ENCODE assay signal across 10 mouse cellular contexts in the genomic region with DNA sequence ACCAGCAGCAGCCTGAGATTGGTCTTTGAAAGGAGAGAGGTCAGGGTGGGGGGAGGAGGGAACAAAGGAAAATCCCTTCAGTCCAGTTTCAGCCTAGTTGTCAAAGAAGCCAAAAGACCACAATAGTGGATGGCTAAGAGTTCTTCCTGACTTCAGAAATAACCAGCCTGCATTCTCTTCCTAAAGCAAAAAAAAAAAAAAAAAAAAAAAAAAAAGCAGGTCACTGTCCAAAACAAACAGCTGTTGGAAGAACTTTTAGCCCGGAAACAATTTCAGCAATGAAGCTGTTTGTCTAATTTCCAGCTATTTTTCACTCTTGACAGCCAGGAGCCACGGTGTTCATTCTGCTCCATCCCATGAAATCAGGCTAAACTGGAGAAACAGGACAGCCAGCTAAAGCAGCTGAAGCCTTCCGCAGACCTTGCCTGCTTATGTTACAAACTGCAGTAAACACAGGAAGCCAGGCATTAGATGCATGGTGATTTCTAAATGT.
DNase-seq lines count a peak whose midpoint lies in the region; ATAC-seq and TF ChIP-seq lines count a peak whose summit lies in the region.
"Had no signal": no experiment of that assay in that cellular context is flagged by ENCODE, and none has a peak within 500 bp of the region (broad histone marks: within the 10 kb centered on the region; RNA-seq: fewer than 3 reads in every experiment).

No protein-coding gene starts in this region.

- peak; percentile 75 for ATAC-seq in lung, embryonic 14.5 days (ENCODE audit: insufficient read depth)
- ATAC-seq in heart, postnatal 0 days (ENCODE audit: insufficient read depth, low read depth) = no peak
- peak; percentile 44; the same call in 1 of the 2 replicates for ATAC-seq in limb, embryonic 11.5 days (ENCODE audit: insufficient number of reproducible peaks, low FRiP score, low TSS enrichment, low read depth)

- H3K9me3 ChIP-seq in lung, embryonic 14.5 days (ENCODE audit: low read depth, low read length) = no peaks in the 10 kb centered on the region
- H3K9me3 ChIP-seq in heart, postnatal 0 days (replicated peaks; ENCODE audit: control insufficient read depth, low read length) = no peaks in the 10 kb centered on the region
- H3K9me3 ChIP-seq in limb, embryonic 11.5 days (ENCODE audit: control insufficient read depth, low read length) = no peaks in the 10 kb centered on the region

- H3K4me3 ChIP-seq in lung, embryonic 14.5 days (ENCODE audit: low read depth, low read length) = no peak overlapping the region
- H3K4me3 ChIP-seq in lung, adult 2 months (replicated peaks; ENCODE audit: extremely low read depth, low read depth, low read length) = no peak overlapping the region
- H3K4me3 ChIP-seq in heart, postnatal 0 days (ENCODE audit: low read depth, low read length) = no peak overlapping the region
- H3K4me3 ChIP-seq in limb, embryonic 11.5 days (ENCODE audit: low read depth, low read length) = no peak overlapping the region

- no peaks in the 10 kb centered on the region for H3K27me3 ChIP-seq in lung, embryonic 14.5 days (ENCODE audit: insufficient read depth, low read length)
- H3K27me3 ChIP-seq in heart, postnatal 0 days (ENCODE audit: control insufficient read depth, insufficient read depth, low read length) = no peaks in the 10 kb centered on the region
- H3K27me3 ChIP-seq in limb, embryonic 11.5 days (ENCODE audit: control insufficient read depth, insufficient read depth, low read length) = no peaks in the 10 kb centered on the region

- no peaks in the 10 kb centered on the region for H3K4me1 ChIP-seq in lung, embryonic 14.5 days (ENCODE audit: insufficient read depth)
- H3K4me1 ChIP-seq in lung, adult 2 months (ENCODE audit: control insufficient read depth, insufficient read depth, low read length) = no peaks in the 10 kb centered on the region; the same call in 1 of the 2 replicates
- H3K4me1 ChIP-seq in heart, postnatal 0 days (ENCODE audit: control insufficient read depth, insufficient read depth) = no peaks in the 10 kb centered on the region
- H3K4me1 ChIP-seq in limb, embryonic 11.5 days (ENCODE audit: control insufficient read depth, insufficient read depth, low read length) = no peaks in the 10 kb centered on the region

- TF ChIP-seq EP300 in heart, postnatal 0 days (IDR thresholded peaks at IDR 0.05; ENCODE audit: low read depth) = peak; percentile 70

- no peak for TF ChIP-seq CTCF in lung, embryonic 14.5 days (IDR thresholded peaks at IDR 0.05; ENCODE audit: low read depth)
- no peak for TF ChIP-seq CTCF in lung, adult 2 months (IDR thresholded peaks at IDR 0.05; ENCODE audit: insufficient read depth, low read length)
- TF ChIP-seq CTCF in heart, postnatal 0 days (IDR thresholded peaks at IDR 0.05; ENCODE audit: low read depth) = no peak

- no peak overlapping the region for H3K9ac ChIP-seq in lung, embryonic 14.5 days
- no peak overlapping the region for H3K9ac ChIP-seq in heart, postnatal 0 days (replicated peaks; ENCODE audit: low read depth, low read length)
- H3K9ac ChIP-seq in limb, embryonic 11.5 days (ENCODE audit: low read length) = no peak overlapping the region

- H3K4me2 ChIP-seq in lung, embryonic 14.5 days = peak overlapping the region; percentile 24; the same call in 1 of the 2 replicates
- H3K4me2 ChIP-seq in heart, postnatal 0 days (ENCODE audit: low read depth, low read length) = peak overlapping the region; percentile 31
- H3K4me2 ChIP-seq in limb, embryonic 11.5 days (ENCODE audit: low read depth, severe bottlenecking) = no peak overlapping the region

- H3K36me3 ChIP-seq in lung, embryonic 14.5 days (ENCODE audit: insufficient read depth) = no peaks in the 10 kb centered on the region
- no peaks in the 10 kb centered on the region for H3K36me3 ChIP-seq in heart, postnatal 0 days (replicated peaks; ENCODE audit: control insufficient read depth, insufficient read depth, low read length)
- no peaks in the 10 kb centered on the region for H3K36me3 ChIP-seq in limb, embryonic 11.5 days (ENCODE audit: control insufficient read depth, insufficient read depth, low read length)

- no peak overlapping the region for H3K27ac ChIP-seq in lung, embryonic 14.5 days (ENCODE audit: low read depth)
- H3K27ac ChIP-seq in heart, postnatal 0 days (ENCODE audit: low read depth) = peak overlapping the region; percentile 53; the same call in 1 of the 2 replicates
- no peak overlapping the region for H3K27ac ChIP-seq in limb, embryonic 11.5 days (replicated peaks; ENCODE audit: low read depth, low read length)

- WGBS in lung, embryonic 14.5 days = 12% methylated on average over 3 of the region's 3 CpGs
- 20% methylated on average over 3 of the region's 3 CpGs for WGBS in lung, adult 2 months
- 31% methylated on average over 3 of the region's 3 CpGs for WGBS in heart, postnatal 0 days
- WGBS in limb, embryonic 11.5 days = 23% methylated on average over 3 of the region's 3 CpGs

- intact Hi-C loops in left cerebral cortex, postnatal 14 days (cut with DNase I) = no loop called here

- TF ChIP-seq POLR2A in lung, adult 2 months (IDR thresholded peaks at IDR 0.05; ENCODE audit: borderline replicate concordance, extremely low read depth, low read depth, low read length) = no peak

- peak; percentile 68 for DNase-seq in lung, embryonic 14.5 days
- DNase-seq in lung, adult 2 months = no peak
- DNase-seq in embryo, embryonic 9.5 days (ENCODE audit: extremely low spot score) = peak; percentile 38
- peak; percentile 56 for DNase-seq in heart, postnatal 0 days (ENCODE audit: low spot score)
- peak; percentile 37 for DNase-seq in limb, embryonic 11.5 days (ENCODE audit: low spot score)
- no peak for DNase-seq in left cerebral cortex, adult 9 months (ENCODE audit: low spot score in 2 of 2)
- no peak for DNase-seq in frontal cortex, postnatal 10 days (ENCODE audit: low spot score in 2 of 2)
- DNase-seq in left cerebral cortex, postnatal 14 days (ENCODE audit: low spot score in 2 of 2) = no peak
- DNase-seq: cerebellum, adult 18-20 months; right cerebral cortex, postnatal 4 days had no signal

Comparison
In these comparisons a context has a peak if more than half of its experiments do, and no peak if none do; other contexts are left out.
1. DNase-seq: peak in lung, embryonic 14.5 days (single experiment), embryo, embryonic 9.5 days (single experiment), heart, postnatal 0 days (single experiment) and limb, embryonic 11.5 days (single experiment); none in lung, adult 2 months (single experiment), left cerebral cortex, adult 9 months (0 of 2), frontal cortex, postnatal 10 days (0 of 2) and left cerebral cortex, postnatal 14 days (0 of 2).